Mouse (Mus musculus) intestine, postnatal 0 days (tissue): ENCODE data around the gene Gpr132. TPM values are rescaled to one million over a fixed set of nuclear protein-coding genes. Genes with fewer than 3 reads are reported as not detected.

Experiments
- ATAC-seq: fragments of 200-750 bp; cut with Nextera tagmentation; 2 replicates; pipeline ENCODE4 v1.8.0; 2017; ENCODE audit warnings: mild to moderate bottlenecking, moderate TSS enrichment, moderate library complexity
- H3K27ac ChIP-seq: fragments of 300-500 bp; sonication (generic); 2 replicates; pipeline ENCODE4 v1.5.1; 2014; ENCODE audit warnings: mild to moderate bottlenecking, low read depth, low read length, moderate library complexity
- H3K27me3 ChIP-seq: fragments of 300-500 bp; sonication (generic); replicated peaks from 2 replicates; pipeline ENCODE4 v1.6.1; 2014; ENCODE audit warnings: low read length, mixed read lengths; ENCODE audit not compliant: control insufficient read depth, insufficient read depth
- H3K36me3 ChIP-seq: fragments of 300-500 bp; sonication (generic); 2 replicates; pipeline ENCODE4 v1.6.1; 2014; ENCODE audit warnings: mild to moderate bottlenecking, moderate library complexity; ENCODE audit not compliant: control insufficient read depth, insufficient read depth
- H3K4me1 ChIP-seq: fragments of 300-500 bp; sonication (generic); replicated peaks from 2 replicates; pipeline ENCODE4 v1.6.1; 2014; ENCODE audit warnings: antibody characterized with exemption, low read length, mixed read lengths; ENCODE audit not compliant: control insufficient read depth, insufficient read depth
- H3K4me2 ChIP-seq: fragments of 300-500 bp; sonication (generic); replicated peaks from 2 replicates; pipeline ENCODE4 v1.6.1; 2014; ENCODE audit warnings: low read depth, mild to moderate bottlenecking, moderate library complexity
- H3K4me3 ChIP-seq: fragments of 300-500 bp; sonication (generic); 2 replicates; pipeline ENCODE4 v1.5.1; 2014; ENCODE audit warnings: low read depth, low read length
- H3K9ac ChIP-seq: fragments of 300-500 bp; sonication (generic); 2 replicates; pipeline ENCODE4 v1.6.1; 2014; ENCODE audit warnings: mild to moderate bottlenecking, low read depth, low read length
- H3K9me3 ChIP-seq: fragments of 300-500 bp; sonication (generic); 2 replicates; pipeline ENCODE4 v1.6.1; 2016; ENCODE audit warnings: mixed run types; ENCODE audit not compliant: control insufficient read depth
- CTCF ChIP-seq: sonication (generic); IDR thresholded peaks from 2 replicates; pipeline ENCODE4 v1.5.1; 2016; ENCODE audit warnings: low read depth, mild to moderate bottlenecking, control low read depth, antibody characterized with exemption, moderate library complexity
- WGBS: fragments of 180-500 bp; shearing (Covaris S2); extraction: QIAGEN DNeasy Blood & Tissue Kit; methylation state at CpG from one replicate; pipeline ENCODE4 v1.1.7; 2014; 5-methylcytosine and 5-hydroxymethylcytosine counted together
- polyA plus RNA-seq: library from polyadenylated mRNA; unstranded; fragments of >200 nt; fragmentation: Nextera tagmentation; extraction: Ambion mirVana; gene quantifications from 2 replicates; pipeline ENCODE4 v1.2.1, GENCODE M21; 2015

Gpr132 gene
- polyA plus RNA-seq, 1 experiment from 2014 or later, result 0.30 TPM

GRCm38 (mm10) chr12:112867106-112867674 is 838 bp downstream of the Gpr132 start:
- no peak overlapping the region for H3K9ac ChIP-seq
- H3K4me1 ChIP-seq, result no peaks in the 10 kb centered on the region
- H3K9me3 ChIP-seq, result no peaks in the 10 kb centered on the region
- TF ChIP-seq CTCF, result no peak
- no peak overlapping the region for H3K4me2 ChIP-seq
- H3K27me3 ChIP-seq, result no peaks in the 10 kb centered on the region
- H3K4me3 ChIP-seq, result no peak overlapping the region
- no peak overlapping the region for H3K27ac ChIP-seq
- WGBS, result 88% methylated on average over 7 of the region's 7 CpGs
- no peak for ATAC-seq
- no peaks in the 10 kb centered on the region for H3K36me3 ChIP-seq

DNA sequence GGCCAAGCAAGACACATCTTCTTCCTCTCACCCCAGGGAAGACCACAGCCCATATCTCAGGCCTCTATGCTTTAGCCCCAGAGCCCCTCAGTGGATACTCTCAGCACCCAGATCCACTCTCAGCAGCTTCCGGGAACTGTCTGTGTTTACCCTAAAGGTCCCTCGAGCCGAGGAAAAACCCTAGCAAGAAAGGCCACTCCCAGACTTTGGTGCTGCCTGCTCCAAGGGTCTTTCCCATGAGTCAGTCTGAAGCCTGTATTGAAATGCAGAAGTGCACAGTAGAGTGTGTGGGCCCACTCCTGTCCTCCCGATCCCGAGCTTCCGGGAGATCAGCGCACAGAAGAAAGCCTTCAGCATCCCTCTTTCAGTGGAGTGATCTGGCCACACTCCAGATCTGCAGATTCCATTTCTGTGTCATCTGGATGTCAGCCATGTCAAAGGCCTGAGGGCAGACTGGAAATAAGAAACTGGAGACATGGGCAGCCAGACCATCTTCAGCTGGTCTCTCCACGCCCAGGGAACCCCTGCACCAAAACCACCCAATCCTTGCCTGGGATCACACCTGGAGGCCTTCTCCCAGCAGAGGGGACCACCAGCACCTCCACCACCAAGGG is 1.5 kb downstream of the Gpr132 start:
- no peaks in the 10 kb centered on the region for H3K27me3 ChIP-seq
- no peaks in the 10 kb centered on the region for H3K4me1 ChIP-seq
- no peak overlapping the region for H3K9ac ChIP-seq
- no peak overlapping the region for H3K4me3 ChIP-seq
- 60% methylated on average over 8 of the region's 8 CpGs for WGBS
- no peak for TF ChIP-seq CTCF
- no peak for ATAC-seq
- no peak overlapping the region for H3K27ac ChIP-seq
- no peaks in the 10 kb centered on the region for H3K36me3 ChIP-seq
- H3K9me3 ChIP-seq, result no peaks in the 10 kb centered on the region
- H3K4me2 ChIP-seq, result no peak overlapping the region

- Histone ChIP-seq H3K27me3 (no peaks in the 10 kb centered on the region), H3K4me3 (no peak overlapping the region), H3K9ac (no peak overlapping the region), H3K36me3 (no peaks in the 10 kb centered on the region), H3K9me3 (no peaks in the 10 kb centered on the region), H3K4me1 (no peaks in the 10 kb centered on the region), H3K4me2 (no peak overlapping the region), H3K27ac (no peak overlapping the region)
- no peak for ATAC-seq
- WGBS, result 77% methylated on average over 7 of the region's 7 CpGs
- no peak for TF ChIP-seq CTCF
Measured at GRCm38 (mm10) chr12:112864804-112865203, 3.2 kb downstream of the Gpr132 start.

GRCm38 (mm10) chr12:112861911-112862321 is 6.1 kb downstream of the Gpr132 start:
- Histone ChIP-seq H3K27me3 (no peaks in the 10 kb centered on the region), H3K4me1 (no peaks in the 10 kb centered on the region), H3K4me2 (no peak overlapping the region), H3K36me3 (no peaks in the 10 kb centered on the region), H3K4me3 (no peak overlapping the region), H3K27ac (no peak overlapping the region), H3K9ac (no peak overlapping the region), H3K9me3 (no peaks in the 10 kb centered on the region)
- no peak for ATAC-seq
- no peak for TF ChIP-seq CTCF
- 67% methylated on average over 9 of the region's 9 CpGs for WGBS

GRCm38 (mm10) chr12:112860765-112861164 is 7.3 kb downstream of the Gpr132 start:
- Histone ChIP-seq H3K9ac (no peak overlapping the region), H3K4me3 (no peak overlapping the region), H3K27me3 (no peaks in the 10 kb centered on the region), H3K4me2 (no peak overlapping the region), H3K36me3 (no peaks in the 10 kb centered on the region), H3K9me3 (no peaks in the 10 kb centered on the region), H3K4me1 (no peaks in the 10 kb centered on the region), H3K27ac (no peak overlapping the region)
- ATAC-seq, result no peak
- TF ChIP-seq CTCF, result no peak
- WGBS, result 66% methylated on average over 7 of the region's 7 CpGs

GRCm38 (mm10) chr12:112859930-112860329 is 8.1 kb downstream of the Gpr132 start:
- Histone ChIP-seq H3K4me3 (no peak overlapping the region), H3K36me3 (no peaks in the 10 kb centered on the region), H3K4me2 (no peak overlapping the region), H3K27ac (no peak overlapping the region), H3K9me3 (no peaks in the 10 kb centered on the region), H3K27me3 (no peaks in the 10 kb centered on the region), H3K9ac (no peak overlapping the region), H3K4me1 (no peaks in the 10 kb centered on the region)
- TF ChIP-seq CTCF, result no peak
- WGBS, result 66% methylated on average over 8 of the region's 8 CpGs
- ATAC-seq, result no peak
